24 mouse cellular contexts compared by ENCODE assay signal in genomic region chr8:80147929-80148328, GRCm38 (mm10).
"Had no signal": no experiment of that assay in that cellular context is flagged by ENCODE, and none has a peak within 500 bp of the region (broad histone marks: within the 10 kb centered on the region; RNA-seq: fewer than 3 reads in every experiment).

No protein-coding gene starts in this region.

- DNase-seq: liver, embryonic 13.5 days; liver, postnatal 0 days; lung, adult 2 months; lung, postnatal 14 days; lung, postnatal 36 days; retina, postnatal 1 day; right cerebral cortex, adult 18-20 months; right cerebral cortex, postnatal 25 days; right cerebral cortex, postnatal 4 days; spleen, adult 18-20 months; thymus, adult 18-20 months; thymus, postnatal 14 days; thymus, postnatal 4 days had no signal

- H3K4me2 ChIP-seq: liver, embryonic 13.5 days; liver, embryonic 15.5 days; lung, embryonic 15.5 days; midbrain, embryonic 11.5 days; midbrain, embryonic 13.5 days; neural tube, embryonic 13.5 days; neural tube, embryonic 15.5 days had no signal

- H3K4me1 ChIP-seq: liver, embryonic 13.5 days; liver, embryonic 15.5 days; lung, embryonic 15.5 days; megakaryocyte, embryonic 14.5 days; midbrain, embryonic 13.5 days; neural tube, embryonic 15.5 days had no signal

- H3K9me3 ChIP-seq: liver, embryonic 13.5 days; liver, embryonic 15.5 days; lung, embryonic 15.5 days; megakaryocyte, embryonic 14.5 days; midbrain, embryonic 13.5 days; neural tube, embryonic 13.5 days; neural tube, embryonic 15.5 days had no signal

- H3K27me3 ChIP-seq: liver, embryonic 13.5 days; liver, embryonic 15.5 days; lung, embryonic 15.5 days; megakaryocyte, embryonic 14.5 days; midbrain, embryonic 13.5 days; neural tube, embryonic 13.5 days; neural tube, embryonic 15.5 days had no signal

- H3K36me3 ChIP-seq: liver, embryonic 13.5 days; liver, embryonic 15.5 days; lung, embryonic 15.5 days; midbrain, embryonic 13.5 days; neural tube, embryonic 13.5 days; neural tube, embryonic 15.5 days had no signal

- H3K27ac ChIP-seq: liver, embryonic 13.5 days; liver, embryonic 15.5 days; lung, embryonic 15.5 days; macrophage; midbrain, embryonic 13.5 days; neural tube, embryonic 13.5 days; neural tube, embryonic 15.5 days had no signal

- H3K4me3 ChIP-seq: liver, embryonic 13.5 days; liver, embryonic 15.5 days; lung, embryonic 15.5 days; megakaryocyte, embryonic 14.5 days; midbrain, embryonic 13.5 days; myocyte; neural tube, embryonic 13.5 days; neural tube, embryonic 15.5 days had no signal

- ATAC-seq: liver, postnatal 0 days; lung, postnatal 0 days; midbrain, embryonic 13.5 days; midbrain, embryonic 16.5 days had no signal

- H3K9ac ChIP-seq: liver, embryonic 13.5 days; liver, embryonic 15.5 days; liver, postnatal 0 days; lung, embryonic 15.5 days; midbrain, embryonic 13.5 days; neural tube, embryonic 13.5 days; neural tube, embryonic 15.5 days had no signal
